Mouse (Mus musculus): ENCODE data around the gene Ganab.

The Ganab gene

GRCm38 (mm10) chr19:8929224-8930088, 31.6 kb downstream of the Ganab start, which contains the start of the genes Rom1 and Eml3:
Gene Rom1 (minus strand): TSS chr19:8929356.
Gene Eml3 (plus strand): TSS chr19:8929552.
- peak; percentile 88 to 93 for DNase-seq (ENCODE audit: low spot score in 2 of 2)

- DNase-seq (ENCODE audit: low spot score in 2 of 2), result peak in 1 of 2 experiments; percentile 67
Observed at GRCm38 (mm10) chr19:8930117-8930516, 32.2 kb downstream of the Ganab start.

- peak in 1 of 2 experiments; percentile 62 for DNase-seq (ENCODE audit: low spot score in 2 of 2)
Observed at GRCm38 (mm10) chr19:8930771-8931170, 32.9 kb downstream of the Ganab start.

- no peak for DNase-seq (ENCODE audit: low spot score in 2 of 2)
Observed at GRCm38 (mm10) chr19:8936736-8937135, 38.9 kb downstream of the Ganab start.

- DNase-seq (ENCODE audit: low spot score in 2 of 2), result no peak
Observed at GRCm38 (mm10) chr19:8940526-8941133, 42.8 kb downstream of the Ganab start.

GRCm38 (mm10) chr19:8941136-8941514, 43.3 kb downstream of the Ganab start:
- no peak for DNase-seq (ENCODE audit: low spot score in 2 of 2)

- peak; percentile 96 to 97 for DNase-seq (ENCODE audit: low spot score in 2 of 2)
Observed at GRCm38 (mm10) chr19:8941515-8942217, 43.8 kb downstream of the Ganab start, which contains the start of gene Mta2. Gene Mta2 (plus strand): TSS chr19:8941875.

- DNase-seq (ENCODE audit: low spot score in 2 of 2), result no peak
Observed at GRCm38 (mm10) chr19:8942276-8942964, 44.5 kb downstream of the Ganab start.

- DNase-seq (ENCODE audit: low spot score in 2 of 2), result no peak
Observed at GRCm38 (mm10) chr19:8943047-8943446, 45.2 kb downstream of the Ganab start.

- DNase-seq (ENCODE audit: low spot score in 2 of 2), result no peak
Observed at GRCm38 (mm10) chr19:8944062-8944461, 46.2 kb downstream of the Ganab start.

- peak; percentile 79 to 86 for DNase-seq (ENCODE audit: low spot score in 2 of 2)
Observed at GRCm38 (mm10) chr19:8944750-8945149, 46.9 kb downstream of the Ganab start.

GRCm38 (mm10) chr19:8945251-8945650, 47.4 kb downstream of the Ganab start:
- no peak for DNase-seq (ENCODE audit: low spot score in 2 of 2)

GRCm38 (mm10) chr19:8946929-8947328, 49.1 kb downstream of the Ganab start:
- no peak for DNase-seq (ENCODE audit: low spot score in 2 of 2)

GRCm38 (mm10) chr19:8950190-8950589, 52.3 kb downstream of the Ganab start:
- DNase-seq (ENCODE audit: low spot score in 2 of 2), result no peak

- DNase-seq (ENCODE audit: low spot score in 2 of 2), result no peak
Observed at GRCm38 (mm10) chr19:8952241-8952640, 54.4 kb downstream of the Ganab start.

GRCm38 (mm10) chr19:8953135-8954039, 55.5 kb downstream of the Ganab start, which contains the start of gene Tut1:
Gene Tut1 (plus strand): TSS chr19:8953847.
- peak; percentile 87 to 90 for DNase-seq (ENCODE audit: low spot score in 2 of 2)

- DNase-seq (ENCODE audit: low spot score in 2 of 2), result no peak
Observed at GRCm38 (mm10) chr19:8954171-8954570, 56.3 kb downstream of the Ganab start.

- no peak for DNase-seq (ENCODE audit: low spot score in 2 of 2)
Observed at GRCm38 (mm10) chr19:8962256-8962655, 64.4 kb downstream of the Ganab start.

GRCm38 (mm10) chr19:8965075-8965474, 67.2 kb downstream of the Ganab start:
- DNase-seq (ENCODE audit: low spot score in 2 of 2), result no peak

GRCm38 (mm10) chr19:8965771-8966170, 67.9 kb downstream of the Ganab start:
- DNase-seq (ENCODE audit: low spot score in 2 of 2), result peak in 1 of 2 experiments; percentile 65
